Mouse (Mus musculus): ENCODE results near the gene Ankfn1.

Ankfn1 gene

GRCm38 (mm10) chr11:89777431-89777830, at the start of gene Ankfn1:
Gene Ankfn1, minus strand, starts transcription at chr11:89777653.
- in situ Hi-C loops (cut with MboI, MseI) = no loop called here

GRCm38 (mm10) chr11:89823661-89824446, 46.4 kb upstream of the Ankfn1 start:
- in situ Hi-C loops (cut with MboI, MseI) = no loop called here

GRCm38 (mm10) chr11:89818594-89818993, 41.1 kb upstream of the Ankfn1 start:
- in situ Hi-C loops (cut with MboI, MseI) = no loop called here

- in situ Hi-C loops (cut with MboI, MseI) = no loop called here
Measured at GRCm38 (mm10) chr11:89811403-89811802, 34.0 kb upstream of the Ankfn1 start.

- in situ Hi-C loops (cut with MboI, MseI) = no loop called here
Measured at GRCm38 (mm10) chr11:89807998-89808397, 30.5 kb upstream of the Ankfn1 start.

GRCm38 (mm10) chr11:89804822-89805221, 27.4 kb upstream of the Ankfn1 start:
- in situ Hi-C loops (cut with MboI, MseI) = no loop called here

GRCm38 (mm10) chr11:89803974-89804373, 26.5 kb upstream of the Ankfn1 start:
- in situ Hi-C loops (cut with MboI, MseI) = no loop called here

GRCm38 (mm10) chr11:89792709-89793108, 15.3 kb upstream of the Ankfn1 start:
- in situ Hi-C loops (cut with MboI, MseI) = no loop called here

GRCm38 (mm10) chr11:89776070-89776469, 1.4 kb downstream of the Ankfn1 start:
- in situ Hi-C loops (cut with MboI, MseI) = no loop called here

GRCm38 (mm10) chr11:89774913-89775312, 2.5 kb downstream of the Ankfn1 start:
- in situ Hi-C loops (cut with MboI, MseI) = no loop called here

GRCm38 (mm10) chr11:89772941-89773340, 4.5 kb downstream of the Ankfn1 start:
- in situ Hi-C loops (cut with MboI, MseI) = no loop called here

- in situ Hi-C loops (cut with MboI, MseI) = no loop called here
Measured at GRCm38 (mm10) chr11:89765770-89766148, 11.7 kb downstream of the Ankfn1 start.

- in situ Hi-C loops (cut with MboI, MseI) = no loop called here
Measured at GRCm38 (mm10) chr11:89765014-89765769, 12.3 kb downstream of the Ankfn1 start.

GRCm38 (mm10) chr11:89733973-89734693, 43.3 kb downstream of the Ankfn1 start:
- in situ Hi-C loops (cut with MboI, MseI) = no loop called here

GRCm38 (mm10) chr11:89733526-89733925, 43.9 kb downstream of the Ankfn1 start:
- in situ Hi-C loops (cut with MboI, MseI) = no loop called here

- in situ Hi-C loops (cut with MboI, MseI) = loop anchor here (10.0 kb wide), 1 partner anchor 556 kb away; no protein-coding TSS in a partner anchor
Measured at GRCm38 (mm10) chr11:89720847-89721246, 56.6 kb downstream of the Ankfn1 start.

GRCm38 (mm10) chr11:89718491-89718982, 58.9 kb downstream of the Ankfn1 start:
- in situ Hi-C loops (cut with MboI, MseI) = no loop called here

- in situ Hi-C loops (cut with MboI, MseI) = no loop called here
Measured at GRCm38 (mm10) chr11:89716351-89716750, 61.1 kb downstream of the Ankfn1 start.

- in situ Hi-C loops (cut with MboI, MseI) = no loop called here
Measured at GRCm38 (mm10) chr11:89708526-89708925, 68.9 kb downstream of the Ankfn1 start.

- in situ Hi-C loops (cut with MboI, MseI) = no loop called here
Measured at GRCm38 (mm10) chr11:89696431-89697403, 80.7 kb downstream of the Ankfn1 start.

- in situ Hi-C loops (cut with MboI, MseI) = no loop called here
Measured at GRCm38 (mm10) chr11:89693686-89694085, 83.8 kb downstream of the Ankfn1 start.

Data from T-helper 2 cell (primary cell).